Mouse (Mus musculus) embryonic facial prominence, embryonic 15.5 days (tissue): Measurements from ENCODE around the gene 2310079G19Rik. TPM values are rescaled to one million over a fixed set of nuclear protein-coding genes. Genes with fewer than 3 reads are reported as not detected.

Experiments used
- ATAC-seq: fragments of 200-750 bp; cut with Nextera tagmentation; 2 replicates; pipeline ENCODE4 v1.8.0; 2017; ENCODE audit warnings: low read depth, moderate TSS enrichment; ENCODE audit not compliant: insufficient number of reproducible peaks, low FRiP score, low TSS enrichment
- H3K27ac ChIP-seq: fragments of 300-500 bp; sonication (generic); replicated peaks from 2 replicates; pipeline ENCODE4 v1.5.1; 2015; ENCODE audit warnings: mild to moderate bottlenecking, inconsistent platforms
- H3K27me3 ChIP-seq: fragments of 300-500 bp; sonication (generic); 2 replicates; pipeline ENCODE4 v1.6.1; 2015; ENCODE audit warnings: inconsistent platforms
- H3K36me3 ChIP-seq: fragments of 300-500 bp; sonication (generic); 2 replicates; pipeline ENCODE4 v1.6.1; 2015; ENCODE audit warnings: mild to moderate bottlenecking, inconsistent platforms
- H3K4me1 ChIP-seq: fragments of 300-500 bp; sonication (generic); 2 replicates; pipeline ENCODE4 v1.6.1; 2015; ENCODE audit warnings: inconsistent platforms
- H3K4me2 ChIP-seq: fragments of 300-500 bp; sonication (generic); replicated peaks from 2 replicates; pipeline ENCODE4 v1.6.1; 2015; ENCODE audit warnings: mild to moderate bottlenecking, inconsistent platforms
- H3K4me3 ChIP-seq: fragments of 300-500 bp; sonication (generic); replicated peaks from 2 replicates; pipeline ENCODE4 v1.5.1; 2015; ENCODE audit warnings: mild to moderate bottlenecking, inconsistent platforms
- H3K9ac ChIP-seq: fragments of 300-500 bp; sonication (generic); 2 replicates; pipeline ENCODE4 v1.6.1; 2015; ENCODE audit warnings: inconsistent platforms
- H3K9me3 ChIP-seq: fragments of 300-500 bp; sonication (generic); replicated peaks from 2 replicates; pipeline ENCODE4 v1.6.1; 2016; ENCODE audit warnings: inconsistent platforms
- WGBS: fragments of 180-500 bp; shearing (Covaris S2); methylation state at CpG from one replicate; pipeline ENCODE4 v1.1.7; 2015; 5-methylcytosine and 5-hydroxymethylcytosine counted together
- polyA plus RNA-seq: library from polyadenylated mRNA; unstranded; fragments of >200 nt; fragmentation: Nextera tagmentation; extraction: Ambion mirVana; gene quantifications from 2 replicates; pipeline ENCODE4 v1.2.1, GENCODE M21; 2015

Gene 2310079G19Rik
- polyA plus RNA-seq, 1 experiment from 2014 or later, result not detected

DNA sequence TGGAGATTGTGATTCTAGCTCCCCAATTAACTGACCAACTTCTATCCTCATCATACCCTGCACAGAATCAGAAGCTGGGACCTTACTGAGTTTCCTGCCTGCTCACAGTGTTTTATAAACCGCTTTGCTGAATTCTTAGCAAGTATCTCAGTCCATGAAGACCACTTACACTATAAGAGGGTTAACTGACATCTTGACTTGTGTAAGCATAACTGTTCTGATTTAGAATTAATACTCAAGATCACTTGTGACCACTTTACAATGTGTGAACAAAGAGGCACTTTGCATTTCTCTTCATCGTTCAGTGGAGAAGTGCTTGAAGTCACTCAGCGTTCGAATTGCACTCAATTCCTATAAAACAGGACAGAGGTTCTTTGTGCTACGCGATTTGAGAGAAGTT is 22.9 kb downstream of the 2310079G19Rik start:
- no peaks in the 10 kb centered on the region for H3K9me3 ChIP-seq
- H3K27me3 ChIP-seq, result no peaks in the 10 kb centered on the region
- no peak overlapping the region for H3K9ac ChIP-seq
- no peaks in the 10 kb centered on the region for H3K36me3 ChIP-seq
- 0 out of 2 replicates have a peak, but pooled peaks cover 5% of the 10 kb centered on the region for H3K4me1 ChIP-seq
- WGBS, result 91% methylated on average over 6 of the region's 6 CpGs
- H3K4me3 ChIP-seq, result no peak overlapping the region
- H3K27ac ChIP-seq, result no peak overlapping the region
- H3K4me2 ChIP-seq, result no peak overlapping the region
- ATAC-seq, result no peak

DNA sequence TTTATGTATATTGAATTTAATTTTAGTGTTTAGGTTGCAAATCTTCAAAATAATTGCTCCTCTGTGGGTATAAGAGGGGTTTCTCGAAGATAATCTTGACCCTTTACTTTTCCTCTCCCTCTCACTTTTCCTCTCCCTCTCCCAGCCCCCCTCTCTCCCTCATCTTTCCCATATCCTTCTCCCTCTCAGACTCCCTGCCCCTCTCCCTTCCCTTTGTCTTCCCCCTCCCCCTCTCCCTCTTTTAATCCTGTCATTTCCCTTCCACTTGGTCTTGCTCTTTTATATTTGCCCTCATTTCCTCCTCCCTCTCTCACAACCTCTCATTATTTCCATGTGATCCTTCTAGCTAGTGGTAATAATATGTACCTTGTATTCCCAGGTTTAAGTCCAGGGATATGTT is 25.0 kb downstream of the 2310079G19Rik start:
- Histone ChIP-seq H3K4me1 (0 out of 2 replicates have a peak, but pooled peaks cover 5% of the 10 kb centered on the region), H3K27ac (no peak overlapping the region), H3K4me2 (no peak overlapping the region), H3K9ac (no peak overlapping the region), H3K4me3 (no peak overlapping the region), H3K9me3 (no peaks in the 10 kb centered on the region), H3K27me3 (no peaks in the 10 kb centered on the region), H3K36me3 (no peaks in the 10 kb centered on the region)
- 42% methylated on average over 1 of the region's 1 CpGs for WGBS
- no peak for ATAC-seq

DNA sequence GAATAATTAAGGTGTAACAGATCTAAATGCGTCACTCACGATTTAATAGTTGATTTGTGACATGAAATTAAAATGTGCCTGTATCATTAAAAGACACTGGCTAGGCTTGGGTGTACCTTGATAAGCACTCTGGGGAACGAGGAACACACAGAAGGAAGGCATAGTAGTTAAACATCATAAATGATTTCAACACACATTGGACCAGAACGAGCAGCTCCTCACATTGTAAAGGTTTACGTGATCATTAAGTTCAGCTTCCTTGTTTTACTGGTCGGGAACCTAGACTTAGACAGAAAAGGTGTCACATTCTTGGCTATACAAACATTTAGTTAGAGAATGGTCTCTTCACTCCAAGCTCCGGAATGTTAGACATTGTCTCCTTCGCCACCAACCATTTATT is 27.2 kb downstream of the 2310079G19Rik start:
- ATAC-seq, result no peak
- H3K36me3 ChIP-seq, result no peaks in the 10 kb centered on the region
- H3K9me3 ChIP-seq, result no peaks in the 10 kb centered on the region
- no peak overlapping the region for H3K4me3 ChIP-seq
- no peak overlapping the region for H3K9ac ChIP-seq
- 0 out of 2 replicates have a peak, but pooled peaks cover 5% of the 10 kb centered on the region for H3K4me1 ChIP-seq
- H3K27ac ChIP-seq, result no peak overlapping the region
- H3K27me3 ChIP-seq, result no peaks in the 10 kb centered on the region
- 59% methylated on average over 8 of the region's 8 CpGs for WGBS
- H3K4me2 ChIP-seq, result no peak overlapping the region

DNA sequence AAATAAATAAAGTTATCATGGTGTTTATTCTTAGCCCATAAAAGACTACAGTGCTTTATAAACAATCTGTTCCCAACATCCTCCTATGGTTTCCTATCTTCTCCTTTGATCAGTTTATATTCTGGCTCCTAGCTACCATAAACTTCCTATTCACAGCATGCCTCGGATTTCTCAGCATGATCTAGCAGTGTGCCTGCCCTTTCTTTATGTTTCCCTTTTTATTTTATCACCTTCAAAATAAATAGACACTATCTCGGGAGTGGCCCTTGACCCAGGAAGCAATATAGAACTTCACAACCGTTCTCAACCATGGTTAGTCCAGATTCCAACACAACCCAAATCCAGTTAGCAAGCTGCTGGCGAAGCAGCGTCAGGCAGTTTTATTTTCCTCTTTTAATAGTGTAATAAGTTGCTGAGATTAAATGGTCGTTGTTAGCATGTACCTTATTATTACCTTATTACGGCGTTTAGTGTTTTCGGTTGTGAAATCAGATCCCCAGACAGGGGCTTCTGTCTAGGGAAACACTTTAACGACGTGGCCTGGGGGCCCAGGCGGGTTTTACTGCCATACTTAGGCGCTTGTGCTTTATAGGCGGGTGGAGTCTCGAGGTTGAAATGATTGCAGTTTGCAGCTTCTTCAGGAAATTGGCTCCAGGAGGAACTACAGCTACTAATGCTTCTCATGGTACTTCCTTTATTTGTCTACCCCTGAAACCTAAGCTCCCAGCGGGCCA is 27.8 kb downstream of the 2310079G19Rik start:
- H3K9ac ChIP-seq, result no peak overlapping the region
- H3K27ac ChIP-seq, result no peak overlapping the region
- H3K36me3 ChIP-seq, result no peaks in the 10 kb centered on the region
- H3K4me3 ChIP-seq, result no peak overlapping the region
- ATAC-seq, result no peak
- 25% methylated on average over 16 of the region's 16 CpGs for WGBS
- peak overlapping the region; percentile 6 for H3K4me2 ChIP-seq
- H3K27me3 ChIP-seq, result no peaks in the 10 kb centered on the region
- no peaks in the 10 kb centered on the region for H3K9me3 ChIP-seq
- 0 out of 2 replicates have a peak, but pooled peaks cover 5% of the 10 kb centered on the region for H3K4me1 ChIP-seq

DNA sequence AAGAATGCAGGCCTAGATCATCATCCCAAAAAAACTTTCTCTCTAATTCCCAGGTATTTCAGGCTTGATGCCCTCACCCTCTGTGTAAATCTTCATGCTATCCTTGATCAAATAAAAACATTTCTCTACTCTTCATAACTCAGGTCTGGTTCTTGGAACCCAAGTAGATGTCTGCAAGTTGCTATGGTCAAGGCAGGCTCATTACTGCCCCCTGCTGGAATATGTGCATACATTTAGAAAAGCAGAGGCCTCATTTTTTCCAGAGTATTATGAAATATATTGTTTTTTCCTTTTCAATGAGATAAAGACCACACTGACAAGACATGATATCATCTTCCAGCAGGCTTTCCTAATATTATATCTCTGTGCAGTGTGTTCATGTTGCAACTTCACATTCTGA is 34.7 kb downstream of the 2310079G19Rik start:
- no peaks in the 10 kb centered on the region for H3K27me3 ChIP-seq
- H3K27ac ChIP-seq, result no peak overlapping the region
- no peak for ATAC-seq
- no peaks in the 10 kb centered on the region for H3K36me3 ChIP-seq
- no peaks in the 10 kb centered on the region for H3K9me3 ChIP-seq
- H3K9ac ChIP-seq, result no peak overlapping the region
- H3K4me2 ChIP-seq, result no peak overlapping the region
- no peak overlapping the region for H3K4me3 ChIP-seq
- no peaks in the 10 kb centered on the region for H3K4me1 ChIP-seq

DNA sequence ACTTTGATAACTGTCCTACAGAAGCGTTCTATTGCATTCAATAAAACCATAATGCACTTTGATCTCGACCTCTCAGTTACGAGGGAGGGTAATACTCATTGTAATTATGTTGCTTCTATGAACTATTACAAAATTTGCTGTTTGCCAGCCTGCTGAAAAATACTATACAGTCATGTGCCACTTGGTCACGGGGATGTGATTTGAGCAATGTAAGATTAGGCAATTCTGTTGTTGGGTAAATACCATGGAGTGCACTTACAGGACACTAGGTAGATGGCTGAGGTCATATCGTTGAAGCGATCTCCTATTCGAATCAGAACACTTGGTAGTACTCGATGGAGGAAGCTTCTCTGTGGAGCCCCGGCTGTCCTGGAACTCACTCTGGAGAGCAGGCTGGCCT is 44.1 kb downstream of the 2310079G19Rik start:
- 85% methylated on average over 9 of the region's 9 CpGs for WGBS
- Histone ChIP-seq H3K27ac (no peak overlapping the region), H3K36me3 (no peaks in the 10 kb centered on the region), H3K4me1 (no peaks in the 10 kb centered on the region), H3K4me2 (no peak overlapping the region), H3K27me3 (no peaks in the 10 kb centered on the region), H3K9me3 (no peaks in the 10 kb centered on the region), H3K9ac (no peak overlapping the region), H3K4me3 (no peak overlapping the region)
- ATAC-seq, result no peak

Other genes starting within 250 kb of the 2310079G19Rik start
- 1.3 and 2.4 TPM in 2 replicates for gene Cldn17, start 120.7 kb downstream of the 2310079G19Rik start, polyA plus RNA-seq
- gene Cldn8, start 64.5 kb downstream of the 2310079G19Rik start, polyA plus RNA-seq, result 8.8 and 11.2 TPM in 2 replicates
- gene Krtap24-1, start 15.4 kb downstream of the 2310079G19Rik start, polyA plus RNA-seq, result 0.91 and 1.5 TPM in 2 replicates
- gene Krtap26-1, start 20.1 kb upstream of the 2310079G19Rik start, polyA plus RNA-seq, result 2.8 and 4.4 TPM in 2 replicates
- gene Krtap27-1, start 44.0 kb upstream of the 2310079G19Rik start, polyA plus RNA-seq, result 0.28 TPM in 1 of 2 replicates, not detected in the other
- not detected in 2 replicates for gene 2310061N02Rik, start 80.3 kb upstream of the 2310079G19Rik start, polyA plus RNA-seq
- gene Krtap13-1, start 101.2 kb upstream of the 2310079G19Rik start, polyA plus RNA-seq, result 1.1 and 1.6 TPM in 2 replicates
- 38.5 and 75.7 TPM in 2 replicates for gene Krtap13, start 124.0 kb upstream of the 2310079G19Rik start, polyA plus RNA-seq
- 66.3 and 107 TPM in 2 replicates for gene 2310034C09Rik, start 131.2 kb upstream of the 2310079G19Rik start, polyA plus RNA-seq
- 0.24 and 0.71 TPM in 2 replicates for gene 2310057N15Rik, start 146.5 kb upstream of the 2310079G19Rik start, polyA plus RNA-seq
- 4.4 and 6.1 TPM in 2 replicates for gene Gm5965, start 150.2 kb upstream of the 2310079G19Rik start, polyA plus RNA-seq
- gene Gm20741, start 184.6 kb upstream of the 2310079G19Rik start, polyA plus RNA-seq, result 37.2 and 90.3 TPM in 2 replicates
- gene Krtap15, start 192.5 kb upstream of the 2310079G19Rik start, polyA plus RNA-seq, result 0.26 TPM in 1 of 2 replicates, not detected in the other
- gene Krtap14, start 198.5 kb upstream of the 2310079G19Rik start, polyA plus RNA-seq, result 0.41 TPM in 1 of 2 replicates, not detected in the other
- not detected in 2 replicates for gene Krtap19-1, start 241.7 kb upstream of the 2310079G19Rik start, polyA plus RNA-seq
- gene Krtap19-2, start 246.6 kb upstream of the 2310079G19Rik start, polyA plus RNA-seq, result not detected in 2 replicates